Mouse (Mus musculus) embryonic facial prominence, embryonic 13.5 days (tissue): ENCODE measurements around the gene Ror1. TPM values are rescaled to one million over a fixed set of nuclear protein-coding genes. Genes with fewer than 3 reads are reported as not detected.

Experiments used
- ATAC-seq: fragments of 200-750 bp; cut with Nextera tagmentation; 2 replicates; pipeline ENCODE4 v1.8.0; 2017; ENCODE audit warnings: low read depth; ENCODE audit not compliant: insufficient number of reproducible peaks, insufficient read depth, low FRiP score, low TSS enrichment
- H3K27ac ChIP-seq: fragments of 300-500 bp; sonication (generic); 2 replicates; pipeline ENCODE4 v1.5.1; 2015; ENCODE audit warnings: moderate library complexity, mild to moderate bottlenecking, inconsistent platforms
- H3K27me3 ChIP-seq: fragments of 300-500 bp; sonication (generic); 2 replicates; pipeline ENCODE4 v1.6.1; 2015; ENCODE audit warnings: mild to moderate bottlenecking, inconsistent platforms
- H3K36me3 ChIP-seq: fragments of 300-500 bp; sonication (generic); 2 replicates; pipeline ENCODE4 v1.6.1; 2015; ENCODE audit warnings: mild to moderate bottlenecking, inconsistent platforms
- H3K4me1 ChIP-seq: fragments of 300-500 bp; sonication (generic); 2 replicates; pipeline ENCODE4 v1.6.1; 2015; ENCODE audit warnings: inconsistent platforms
- H3K4me2 ChIP-seq: fragments of 300-500 bp; sonication (generic); 2 replicates; pipeline ENCODE4 v1.6.1; 2015; ENCODE audit warnings: moderate library complexity, mild to moderate bottlenecking, inconsistent platforms
- H3K4me3 ChIP-seq: fragments of 300-500 bp; sonication (generic); 2 replicates; pipeline ENCODE4 v1.5.1; 2015; ENCODE audit warnings: mild to moderate bottlenecking, inconsistent platforms
- H3K9ac ChIP-seq: fragments of 300-500 bp; sonication (generic); 2 replicates; pipeline ENCODE4 v1.6.1; 2015; ENCODE audit warnings: mild to moderate bottlenecking, inconsistent platforms
- H3K9me3 ChIP-seq: fragments of 300-500 bp; sonication (generic); 2 replicates; pipeline ENCODE4 v1.6.1; 2016; ENCODE audit warnings: inconsistent platforms
- WGBS: fragments of 180-500 bp; shearing (Covaris S2); methylation state at CpG from one replicate; pipeline ENCODE4 v1.1.7; 2015; ENCODE audit warnings: mixed read lengths; 5-methylcytosine and 5-hydroxymethylcytosine counted together
- polyA plus RNA-seq: library from polyadenylated mRNA; unstranded; fragments of >200 nt; fragmentation: Nextera tagmentation; extraction: Ambion mirVana; gene quantifications from 2 replicates; pipeline ENCODE4 v1.2.1, GENCODE M21; 2015

Ror1 gene
- polyA plus RNA-seq, 1 experiment from 2014 or later, result 10.7 TPM

GRCm38 (mm10) chr4:100376163-100376562, 280.6 kb downstream of the Ror1 start:
- no peak overlapping the region for H3K4me3 ChIP-seq
- H3K9ac ChIP-seq, result no peak overlapping the region
- no peaks in the 10 kb centered on the region for H3K9me3 ChIP-seq
- no peaks in the 10 kb centered on the region for H3K36me3 ChIP-seq
- H3K4me2 ChIP-seq, result no peak overlapping the region
- H3K27me3 ChIP-seq, result no peaks in the 10 kb centered on the region
- 30% methylated on average over 6 of the region's 6 CpGs for WGBS
- ATAC-seq, result no peak
- H3K4me1 ChIP-seq, result peaks cover 19% of the 10 kb centered on the region
- H3K27ac ChIP-seq, result no peak overlapping the region

GRCm38 (mm10) chr4:100377231-100377630, 281.6 kb downstream of the Ror1 start:
- H3K4me2 ChIP-seq, result no peak overlapping the region
- H3K36me3 ChIP-seq, result no peaks in the 10 kb centered on the region
- no peaks in the 10 kb centered on the region for H3K9me3 ChIP-seq
- no peak overlapping the region for H3K9ac ChIP-seq
- no peak overlapping the region for H3K27ac ChIP-seq
- WGBS, result 67% methylated on average over 3 of the region's 3 CpGs
- no peaks in the 10 kb centered on the region for H3K27me3 ChIP-seq
- peaks cover 19% of the 10 kb centered on the region for H3K4me1 ChIP-seq
- no peak for ATAC-seq
- no peak overlapping the region for H3K4me3 ChIP-seq

- no peak for ATAC-seq
- peaks cover 25% of the 10 kb centered on the region for H3K4me1 ChIP-seq
- no peak overlapping the region for H3K4me3 ChIP-seq
- H3K36me3 ChIP-seq, result no peaks in the 10 kb centered on the region
- no peak overlapping the region for H3K9ac ChIP-seq
- no peak overlapping the region for H3K4me2 ChIP-seq
- 80% methylated on average over 4 of the region's 4 CpGs for WGBS
- H3K9me3 ChIP-seq, result no peaks in the 10 kb centered on the region
- H3K27me3 ChIP-seq, result no peaks in the 10 kb centered on the region
- H3K27ac ChIP-seq, result no peak overlapping the region
Measured at GRCm38 (mm10) chr4:100377996-100378395, 282.4 kb downstream of the Ror1 start.

DNA sequence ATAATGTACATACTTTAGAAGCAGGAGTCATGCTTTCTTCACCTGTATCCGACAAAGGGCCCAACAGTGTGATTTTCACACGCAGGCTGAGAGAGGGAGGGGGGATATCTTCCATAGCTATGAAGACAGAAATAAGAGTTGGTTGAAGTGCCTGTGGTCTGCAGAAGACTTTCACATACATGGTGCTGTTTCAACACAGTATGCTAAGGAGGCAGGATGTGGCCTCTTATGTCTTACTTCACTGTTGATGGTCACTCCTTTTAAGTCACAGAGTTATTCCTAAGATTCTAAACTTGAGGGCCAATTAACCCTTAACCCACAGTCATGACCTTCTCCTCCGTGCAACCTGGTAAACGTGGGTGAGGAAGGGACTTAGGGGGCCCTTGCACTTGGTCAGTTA, 286.2 kb downstream of the Ror1 start:
- H3K27me3 ChIP-seq, result no peaks in the 10 kb centered on the region

DNA sequence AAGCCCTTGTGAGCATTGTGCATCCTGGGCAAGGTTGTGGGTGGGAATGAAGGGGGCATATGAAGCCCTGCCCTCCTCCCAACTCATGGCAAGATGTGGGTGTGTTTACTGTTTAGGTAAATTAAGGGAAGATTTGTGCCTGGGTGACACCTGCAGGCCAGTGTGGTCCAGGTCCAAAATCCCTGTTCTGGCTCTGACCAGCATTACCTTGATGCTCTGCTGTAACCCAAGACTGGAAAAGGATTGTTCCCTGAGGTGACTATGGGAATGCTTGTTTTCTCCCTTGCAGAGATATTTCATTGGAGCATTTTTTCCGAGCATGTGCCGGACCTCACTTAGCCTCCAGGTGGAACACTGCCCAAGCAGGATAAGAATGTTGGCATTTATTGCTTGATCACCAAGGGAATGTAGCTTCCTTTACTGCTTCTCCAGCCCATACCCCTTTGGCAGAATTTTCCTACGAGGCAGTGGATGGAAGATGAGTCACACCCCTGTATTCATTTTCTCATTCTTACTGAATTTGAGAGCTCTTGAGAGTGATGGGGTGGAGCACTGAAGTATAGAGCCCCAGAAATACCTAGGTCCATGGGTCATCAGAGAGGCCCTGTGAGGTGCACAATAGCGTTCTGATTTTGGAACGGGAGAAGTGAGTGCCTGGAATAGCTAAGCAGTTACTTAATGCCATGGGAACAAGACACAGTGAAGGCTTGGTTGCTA, 290.8 kb downstream of the Ror1 start:
- ATAC-seq, result no peak
- no peaks in the 10 kb centered on the region for H3K27me3 ChIP-seq
- H3K4me2 ChIP-seq, result no peak overlapping the region
- WGBS, result 79% methylated on average over 5 of the region's 5 CpGs
- no peaks in the 10 kb centered on the region for H3K36me3 ChIP-seq
- no peaks in the 10 kb centered on the region for H3K9me3 ChIP-seq
- no peak overlapping the region for H3K27ac ChIP-seq
- H3K4me1 ChIP-seq, result 0 out of 2 replicates have a peak, but pooled peaks cover 6% of the 10 kb centered on the region
- H3K9ac ChIP-seq, result no peak overlapping the region
- H3K4me3 ChIP-seq, result no peak overlapping the region

More for the DNA sequence above, 286.2 kb downstream of the Ror1 start:
- H3K9ac ChIP-seq, result no peak overlapping the region
- H3K27ac ChIP-seq, result no peak overlapping the region
- peaks cover 14% of the 10 kb centered on the region; the same call in 1 of the 2 replicates for H3K4me1 ChIP-seq
- no peaks in the 10 kb centered on the region for H3K9me3 ChIP-seq
- no peak for ATAC-seq
- no peaks in the 10 kb centered on the region for H3K36me3 ChIP-seq
- H3K4me3 ChIP-seq, result no peak overlapping the region
- no peak overlapping the region for H3K4me2 ChIP-seq
- WGBS, result 67% methylated on average over 4 of the region's 4 CpGs

DNA sequence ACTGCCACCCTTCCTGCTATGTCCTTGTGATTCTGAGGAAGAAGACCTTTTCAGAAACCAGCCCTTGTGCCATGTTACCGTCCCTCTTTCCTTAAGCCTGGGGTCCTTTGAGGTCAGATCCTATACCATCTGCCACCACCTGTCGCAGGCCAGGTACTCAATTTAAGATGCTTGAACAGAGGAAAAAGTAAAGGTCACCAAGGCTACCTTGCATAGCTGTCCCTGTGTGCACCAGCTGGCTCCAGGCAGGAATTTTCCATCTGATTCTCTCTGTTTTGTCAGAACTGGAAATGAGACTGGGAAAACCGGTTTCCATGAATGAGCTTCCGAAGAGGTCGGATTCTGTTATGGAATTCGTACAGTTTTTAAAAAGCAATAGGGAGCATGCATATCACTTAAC, 294.8 kb downstream of the Ror1 start:
- H3K27ac ChIP-seq, result no peak overlapping the region
- no peak overlapping the region for H3K4me2 ChIP-seq
- H3K4me1 ChIP-seq, result peaks cover 27% of the 10 kb centered on the region
- no peaks in the 10 kb centered on the region for H3K9me3 ChIP-seq
- H3K4me3 ChIP-seq, result no peak overlapping the region
- H3K36me3 ChIP-seq, result no peaks in the 10 kb centered on the region
- ATAC-seq, result no peak
- no peaks in the 10 kb centered on the region for H3K27me3 ChIP-seq
- H3K9ac ChIP-seq, result no peak overlapping the region
- 78% methylated on average over 6 of the region's 6 CpGs for WGBS

GRCm38 (mm10) chr4:100391021-100391420, 295.4 kb downstream of the Ror1 start:
- Histone ChIP-seq H3K9ac (no peak overlapping the region), H3K27me3 (no peaks in the 10 kb centered on the region), H3K36me3 (no peaks in the 10 kb centered on the region), H3K4me2 (no peak overlapping the region), H3K9me3 (no peaks in the 10 kb centered on the region), H3K4me1 (peaks cover 27% of the 10 kb centered on the region), H3K4me3 (no peak overlapping the region), H3K27ac (no peak overlapping the region)
- WGBS, result 81% methylated on average over 6 of the region's 6 CpGs
- ATAC-seq, result no peak

GRCm38 (mm10) chr4:100393374-100394061, 297.9 kb downstream of the Ror1 start:
- 0 out of 2 replicates have a peak, but pooled peaks have one; percentile 48 for ATAC-seq
- no peak overlapping the region for H3K4me3 ChIP-seq

GRCm38 (mm10) chr4:100395407-100395806, 299.8 kb downstream of the Ror1 start:
- 0 out of 2 replicates have a peak overlapping the region, but pooled peaks have one; percentile 90 for H3K27ac ChIP-seq
- no peaks in the 10 kb centered on the region for H3K36me3 ChIP-seq
- H3K4me3 ChIP-seq, result no peak overlapping the region
- H3K9ac ChIP-seq, result no peak overlapping the region
- H3K4me1 ChIP-seq, result peaks cover 28% of the 10 kb centered on the region
- H3K4me2 ChIP-seq, result no peak overlapping the region
- H3K9me3 ChIP-seq, result no peaks in the 10 kb centered on the region
- no peak for ATAC-seq
- no peaks in the 10 kb centered on the region for H3K27me3 ChIP-seq
- 87% methylated on average over 4 of the region's 4 CpGs for WGBS

More at GRCm38 (mm10) chr4:100393374-100394061, 297.9 kb downstream of the Ror1 start:
- Histone ChIP-seq H3K27me3 (no peaks in the 10 kb centered on the region), H3K9me3 (no peaks in the 10 kb centered on the region), H3K4me1 (peaks cover 27% of the 10 kb centered on the region), H3K9ac (no peak overlapping the region), H3K27ac (peak overlapping the region; percentile 90), H3K36me3 (no peaks in the 10 kb centered on the region), H3K4me2 (peak overlapping the region; percentile 24)
- WGBS, result 25% methylated on average over 12 of the region's 12 CpGs

GRCm38 (mm10) chr4:100398079-100398478, 302.5 kb downstream of the Ror1 start:
- ATAC-seq, result no peak
- H3K27ac ChIP-seq, result no peak overlapping the region
- WGBS, result 31% methylated on average over 3 of the region's 3 CpGs
- H3K4me2 ChIP-seq, result no peak overlapping the region
- no peak overlapping the region for H3K9ac ChIP-seq
- H3K9me3 ChIP-seq, result no peaks in the 10 kb centered on the region
- H3K27me3 ChIP-seq, result no peaks in the 10 kb centered on the region
- H3K4me3 ChIP-seq, result no peak overlapping the region
- H3K36me3 ChIP-seq, result no peaks in the 10 kb centered on the region
- peaks cover 40% of the 10 kb centered on the region for H3K4me1 ChIP-seq

DNA sequence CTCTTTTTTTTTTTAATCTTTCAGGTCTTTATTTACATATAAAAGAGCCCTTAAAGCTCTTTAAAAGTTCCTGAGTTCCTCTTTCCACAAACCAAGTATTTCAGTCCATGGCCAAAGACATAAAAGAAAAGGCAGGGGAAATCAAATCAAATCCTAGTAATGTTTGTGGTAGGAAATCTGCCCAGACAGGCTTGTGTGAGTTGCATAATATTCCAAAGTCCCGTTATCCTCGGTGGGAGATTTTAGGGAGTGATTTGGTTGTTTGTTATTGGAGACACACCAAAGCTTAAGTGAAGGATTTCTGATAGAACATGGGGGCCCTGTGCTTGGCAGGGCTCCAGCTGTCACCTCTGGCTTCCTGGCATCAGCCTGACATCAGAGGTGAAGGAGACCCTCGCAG, 305.5 kb downstream of the Ror1 start:
- Histone ChIP-seq H3K27ac (no peak overlapping the region), H3K9me3 (no peaks in the 10 kb centered on the region), H3K9ac (no peak overlapping the region), H3K36me3 (no peaks in the 10 kb centered on the region), H3K27me3 (no peaks in the 10 kb centered on the region), H3K4me1 (peaks cover 20% of the 10 kb centered on the region), H3K4me3 (no peak overlapping the region), H3K4me2 (no peak overlapping the region)
- WGBS, result 29% methylated on average over 3 of the region's 3 CpGs
- ATAC-seq, result no peak
